Mouse (Mus musculus): ENCODE results near the gene Olfr1217. TPM values are rescaled to one million over a fixed set of nuclear protein-coding genes. Genes with fewer than 3 reads are reported as not detected.
"Not testable (repeated sequence)": the region's sequence is repeated elsewhere in the genome, so short reads cannot be mapped to it uniquely, and the experiment has no call there.

Olfr1217 gene
- polyA plus RNA-seq (2014; fragmentation: Nextera tagmentation; extraction: Ambion mirVana), result not detected in 2 replicates

GRCm38 (mm10) chr2:89031965-89032364, at the start of gene Olfr1217:
TSS of gene Olfr1217 (minus strand) at chr2:89032065.
- Histone ChIP-seq H3K4me2 (replicated peaks; ENCODE audit: low read depth, low read length) (no peak within 1 kb of the TSS), H3K4me3 (ENCODE audit: low read depth, low read length) (no peak within 1 kb of the TSS), H3K9ac (replicated peaks; ENCODE audit: low read depth, low read length) (no peak within 1 kb of the TSS), H3K9me3 (ENCODE audit: control insufficient read depth, low read depth, low read length) (no peaks in the 10 kb centered on the region), H3K4me1 (ENCODE audit: control insufficient read depth, insufficient read depth, low read length) (no peaks in the 10 kb centered on the region), H3K27me3 (ENCODE audit: control insufficient read depth, insufficient read depth, low read length) (no peaks in the 10 kb centered on the region), H3K27ac (ENCODE audit: low read length) (no peak within 1 kb of the TSS), H3K36me3 (ENCODE audit: control insufficient read depth, insufficient read depth, low read length) (no peaks in the 10 kb centered on the region)
- 70% methylated on average over 2 of the region's 2 CpGs for WGBS
- no peak for ATAC-seq (ENCODE audit: insufficient number of reproducible peaks, insufficient read depth, low FRiP score, low read depth)

- no peak overlapping the region for H3K4me2 ChIP-seq (replicated peaks; ENCODE audit: low read depth, low read length)
- no peak overlapping the region for H3K9ac ChIP-seq (replicated peaks; ENCODE audit: low read depth, low read length)
- no peaks in the 10 kb centered on the region for H3K36me3 ChIP-seq (ENCODE audit: control insufficient read depth, insufficient read depth, low read length)
- H3K27ac ChIP-seq (ENCODE audit: low read length), result no peak overlapping the region
- no peak for ATAC-seq (ENCODE audit: insufficient number of reproducible peaks, insufficient read depth, low FRiP score, low read depth)
- no peaks in the 10 kb centered on the region for H3K9me3 ChIP-seq (ENCODE audit: control insufficient read depth, low read depth, low read length)
- H3K4me1 ChIP-seq (ENCODE audit: control insufficient read depth, insufficient read depth, low read length), result no peaks in the 10 kb centered on the region
- H3K27me3 ChIP-seq (ENCODE audit: control insufficient read depth, insufficient read depth, low read length), result no peaks in the 10 kb centered on the region
- no peak overlapping the region for H3K4me3 ChIP-seq (ENCODE audit: low read depth, low read length)
Observed at GRCm38 (mm10) chr2:89081487-89081886, 49.6 kb upstream of the Olfr1217 start.

GRCm38 (mm10) chr2:89061087-89061486, 29.2 kb upstream of the Olfr1217 start, which contains the start of gene Olfr1218:
TSS of gene Olfr1218 (minus strand) at chr2:89061187.
- Histone ChIP-seq H3K9me3 (ENCODE audit: control insufficient read depth, low read depth, low read length) (no peaks in the 10 kb centered on the region), H3K27me3 (ENCODE audit: control insufficient read depth, insufficient read depth, low read length) (no peaks in the 10 kb centered on the region), H3K4me3 (ENCODE audit: low read depth, low read length) (no peak within 1 kb of the TSS), H3K4me1 (ENCODE audit: control insufficient read depth, insufficient read depth, low read length) (no peaks in the 10 kb centered on the region), H3K36me3 (ENCODE audit: control insufficient read depth, insufficient read depth, low read length) (no peaks in the 10 kb centered on the region), H3K4me2 (replicated peaks; ENCODE audit: low read depth, low read length) (no peak within 1 kb of the TSS), H3K27ac (ENCODE audit: low read length) (no peak within 1 kb of the TSS), H3K9ac (replicated peaks; ENCODE audit: low read depth, low read length) (no peak within 1 kb of the TSS)
- no peak for ATAC-seq (ENCODE audit: insufficient number of reproducible peaks, insufficient read depth, low FRiP score, low read depth)

- H3K4me2 ChIP-seq (replicated peaks; ENCODE audit: low read depth, low read length); ATAC-seq (ENCODE audit: insufficient number of reproducible peaks, insufficient read depth, low FRiP score, low read depth); H3K4me1 ChIP-seq (ENCODE audit: control insufficient read depth, insufficient read depth, low read length); H3K9ac ChIP-seq (replicated peaks; ENCODE audit: low read depth, low read length); H3K27ac ChIP-seq (ENCODE audit: low read length); H3K9me3 ChIP-seq (ENCODE audit: control insufficient read depth, low read depth, low read length); H3K27me3 ChIP-seq (ENCODE audit: control insufficient read depth, insufficient read depth, low read length); H3K4me3 ChIP-seq (ENCODE audit: low read depth, low read length); H3K36me3 ChIP-seq (ENCODE audit: control insufficient read depth, insufficient read depth, low read length): not testable (repeated sequence)
- 70% methylated on average over 3 of the region's 3 CpGs for WGBS
Observed at GRCm38 (mm10) chr2:89021436-89021835, 10.4 kb downstream of the Olfr1217 start.

- Histone ChIP-seq H3K9ac (replicated peaks; ENCODE audit: low read depth, low read length) (no peak within 1 kb of the TSS), H3K4me3 (ENCODE audit: low read depth, low read length) (no peak within 1 kb of the TSS), H3K27me3 (ENCODE audit: control insufficient read depth, insufficient read depth, low read length) (no peaks in the 10 kb centered on the region), H3K4me1 (ENCODE audit: control insufficient read depth, insufficient read depth, low read length) (no peaks in the 10 kb centered on the region), H3K9me3 (ENCODE audit: control insufficient read depth, low read depth, low read length) (no peaks in the 10 kb centered on the region), H3K4me2 (replicated peaks; ENCODE audit: low read depth, low read length) (no peak within 1 kb of the TSS), H3K36me3 (ENCODE audit: control insufficient read depth, insufficient read depth, low read length) (no peaks in the 10 kb centered on the region), H3K27ac (ENCODE audit: low read length) (no peak within 1 kb of the TSS)
- no peak for ATAC-seq (ENCODE audit: insufficient number of reproducible peaks, insufficient read depth, low FRiP score, low read depth)
- 74% methylated on average over 1 of the region's 1 CpGs for WGBS
Observed at GRCm38 (mm10) chr2:89018240-89018639, 13.6 kb downstream of the Olfr1217 start, which contains the start of gene Olfr1216. TSS of gene Olfr1216 (minus strand) at chr2:89018340.

GRCm38 (mm10) chr2:89006873-89007272, 25.0 kb downstream of the Olfr1217 start, which contains the start of gene Olfr1215:
TSS of gene Olfr1215 (minus strand) at chr2:89006973.
- Histone ChIP-seq H3K4me1 (ENCODE audit: control insufficient read depth, insufficient read depth, low read length) (no peaks in the 10 kb centered on the region), H3K27me3 (ENCODE audit: control insufficient read depth, insufficient read depth, low read length) (no peaks in the 10 kb centered on the region), H3K9me3 (ENCODE audit: control insufficient read depth, low read depth, low read length) (no peaks in the 10 kb centered on the region), H3K4me2 (replicated peaks; ENCODE audit: low read depth, low read length) (no peak within 1 kb of the TSS), H3K36me3 (ENCODE audit: control insufficient read depth, insufficient read depth, low read length) (no peaks in the 10 kb centered on the region), H3K4me3 (ENCODE audit: low read depth, low read length) (no peak within 1 kb of the TSS), H3K27ac (ENCODE audit: low read length) (no peak within 1 kb of the TSS), H3K9ac (replicated peaks; ENCODE audit: low read depth, low read length) (no peak within 1 kb of the TSS)
- ATAC-seq (ENCODE audit: insufficient number of reproducible peaks, insufficient read depth, low FRiP score, low read depth), result no peak
- 75% methylated on average over 2 of the region's 2 CpGs for WGBS

GRCm38 (mm10) chr2:88992553-88992952, 39.3 kb downstream of the Olfr1217 start, which contains the start of gene Olfr1214:
TSS of gene Olfr1214 (minus strand) at chr2:88992653.
- 63% methylated on average over 1 of the region's 1 CpGs for WGBS
- H3K4me2 ChIP-seq (replicated peaks; ENCODE audit: low read depth, low read length), result no peak within 1 kb of the TSS
- H3K27ac ChIP-seq (ENCODE audit: low read length), result no peak within 1 kb of the TSS
- no peak within 1 kb of the TSS for H3K9ac ChIP-seq (replicated peaks; ENCODE audit: low read depth, low read length)
- no peaks in the 10 kb centered on the region for H3K4me1 ChIP-seq (ENCODE audit: control insufficient read depth, insufficient read depth, low read length)
- H3K36me3 ChIP-seq (ENCODE audit: control insufficient read depth, insufficient read depth, low read length), result no peaks in the 10 kb centered on the region
- no peak for ATAC-seq (ENCODE audit: insufficient number of reproducible peaks, insufficient read depth, low FRiP score, low read depth)
- no peak within 1 kb of the TSS for H3K4me3 ChIP-seq (ENCODE audit: low read depth, low read length)
- no peaks in the 10 kb centered on the region for H3K27me3 ChIP-seq (ENCODE audit: control insufficient read depth, insufficient read depth, low read length)
- no peaks in the 10 kb centered on the region for H3K9me3 ChIP-seq (ENCODE audit: control insufficient read depth, low read depth, low read length)

- H3K9ac ChIP-seq (replicated peaks; ENCODE audit: low read depth, low read length), result no peak within 1 kb of the TSS
- H3K27me3 ChIP-seq (ENCODE audit: control insufficient read depth, insufficient read depth, low read length), result no peaks in the 10 kb centered on the region
- no peaks in the 10 kb centered on the region for H3K9me3 ChIP-seq (ENCODE audit: control insufficient read depth, low read depth, low read length)
- no peaks in the 10 kb centered on the region for H3K36me3 ChIP-seq (ENCODE audit: control insufficient read depth, insufficient read depth, low read length)
- no peak within 1 kb of the TSS for H3K4me3 ChIP-seq (ENCODE audit: low read depth, low read length)
- no peaks in the 10 kb centered on the region for H3K4me1 ChIP-seq (ENCODE audit: control insufficient read depth, insufficient read depth, low read length)
- 84% methylated on average over 1 of the region's 1 CpGs for WGBS
- no peak within 1 kb of the TSS for H3K27ac ChIP-seq (ENCODE audit: low read length)
- ATAC-seq (ENCODE audit: insufficient number of reproducible peaks, insufficient read depth, low FRiP score, low read depth), result no peak
- no peak within 1 kb of the TSS for H3K4me2 ChIP-seq (replicated peaks; ENCODE audit: low read depth, low read length)
Observed at GRCm38 (mm10) chr2:88980181-88980580, 51.7 kb downstream of the Olfr1217 start, which contains the start of gene Gm13762. TSS of gene Gm13762 (minus strand) at chr2:88980281.

Data from stomach, embryonic 14.5 days (tissue).